Mouse (Mus musculus): ENCODE measurements around the gene Scgb2b20. TPM values are rescaled to one million over a fixed set of nuclear protein-coding genes. Genes with fewer than 3 reads are reported as not detected.
"Not testable (repeated sequence)": the region's sequence is repeated elsewhere in the genome, so short reads cannot be mapped to it uniquely, and the experiment has no call there.

Gene Scgb2b20
- not detected for total RNA-seq (2021)
- long read RNA-seq, experiment 1 = 0 reads
- long read RNA-seq, experiment 2 = 0 reads

GRCm38 (mm10) chr7:33366222-33366621 lies at the start of gene Scgb2b20:
Scgb2b20 (minus strand) TSS chr7:33366322.
- DNase-seq = not testable (repeated sequence)

GRCm38 (mm10) chr7:33409681-33410080 lies 43.6 kb upstream of the Scgb2b20 start:
- not testable (repeated sequence) for DNase-seq

- DNase-seq = no peak
These were observed 35.5 kb upstream of the Scgb2b20 start for GRCm38 (mm10) chr7:33401650-33402049.

GRCm38 (mm10) chr7:33399749-33400148 lies 33.6 kb upstream of the Scgb2b20 start:
- not testable (repeated sequence) for DNase-seq

GRCm38 (mm10) chr7:33372934-33373333 lies 6.8 kb upstream of the Scgb2b20 start, which contains the start of gene Scgb1b20:
Scgb1b20 (plus strand) TSS chr7:33373234.
- not testable (repeated sequence) for DNase-seq

Other genes with a start within 250 kb of the Scgb2b20 start
- gene Scgb2b18, start 192.5 kb downstream of the Scgb2b20 start, total RNA-seq (2021) = not detected
- gene Scgb1b18, start 180.8 kb downstream of the Scgb2b20 start, total RNA-seq (2021) = not detected
- gene Scgb2b19, start 86.0 kb downstream of the Scgb2b20 start, total RNA-seq (2021) = not detected
- gene Scgb1b19, start 79.0 kb downstream of the Scgb2b20 start, total RNA-seq (2021) = not detected
- gene Scgb1b20, start 6.9 kb upstream of the Scgb2b20 start, total RNA-seq (2021) = not detected
- not detected for gene Scgb2b21, start 154.1 kb upstream of the Scgb2b20 start, total RNA-seq (2021)

Measured in adrenal gland, postnatal 10 days (tissue).